Comparison of ENCODE assay signal across 12 mouse cellular contexts in the genomic region with DNA sequence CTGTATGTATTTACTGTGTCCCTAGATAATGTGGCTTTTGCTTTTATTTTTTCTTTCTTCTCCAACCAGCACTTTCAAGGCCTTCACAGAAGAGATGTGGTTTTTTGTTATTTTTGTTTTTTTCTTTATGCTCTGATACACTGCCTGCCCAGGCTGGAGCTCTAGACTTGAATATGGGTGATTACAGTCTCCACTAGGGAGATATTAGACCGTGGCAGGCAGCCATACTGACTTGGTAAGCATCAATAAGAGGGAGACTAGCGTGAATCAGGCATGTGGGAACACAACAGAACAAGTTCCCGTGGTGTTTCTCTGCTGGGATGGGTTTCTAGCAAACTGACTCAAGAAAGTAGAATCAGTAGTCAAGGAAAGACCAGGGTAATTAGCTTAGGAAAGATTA.
A peak's percentile ranks its signal among the peaks of the same experiment; 100 is the strongest.
DNase-seq lines count a peak whose midpoint lies in the region; ATAC-seq lines count a peak whose summit lies in the region.
"Had no signal": no experiment of that assay in that cellular context is flagged by ENCODE, and none has a peak within 500 bp of the region (broad histone marks: within the 10 kb centered on the region; RNA-seq: fewer than 3 reads in every experiment).

No protein-coding gene starts in this region.

- H3K9ac ChIP-seq in embryonic facial prominence, embryonic 15.5 days = no peak overlapping the region
- no peak overlapping the region for H3K9ac ChIP-seq in intestine, embryonic 15.5 days
- no peak overlapping the region for H3K9ac ChIP-seq in intestine, embryonic 16.5 days (ENCODE audit: low read depth, low read length)
- H3K9ac ChIP-seq in lung, embryonic 15.5 days = no peak overlapping the region
- H3K9ac ChIP-seq: hindbrain, embryonic 13.5 days; midbrain, embryonic 15.5 days had no signal

- H3K4me3 ChIP-seq in embryonic facial prominence, embryonic 15.5 days (replicated peaks) = no peak overlapping the region
- H3K4me3 ChIP-seq in embryonic facial prominence, embryonic 10.5 days = no peak overlapping the region
- no peak overlapping the region for H3K4me3 ChIP-seq in intestine, embryonic 15.5 days (replicated peaks)
- no peak overlapping the region for H3K4me3 ChIP-seq in intestine, embryonic 16.5 days (ENCODE audit: low read length)
- H3K4me3 ChIP-seq in lung, embryonic 15.5 days = no peak overlapping the region
- no peak overlapping the region for H3K4me3 ChIP-seq in macrophage (ENCODE audit: inconsistent target)
- H3K4me3 ChIP-seq: hindbrain, embryonic 13.5 days; midbrain, embryonic 15.5 days had no signal

- DNase-seq in embryonic facial prominence, embryonic 10.5 days (ENCODE audit: low spot score) = no peak
- DNase-seq in lung, postnatal 36 days = no peak
- no peak for DNase-seq in cerebellum, adult 18-20 months

- no peaks in the 10 kb centered on the region for H3K36me3 ChIP-seq in embryonic facial prominence, embryonic 15.5 days
- no peaks in the 10 kb centered on the region for H3K36me3 ChIP-seq in embryonic facial prominence, embryonic 10.5 days (replicated peaks)
- no peaks in the 10 kb centered on the region for H3K36me3 ChIP-seq in intestine, embryonic 15.5 days
- no peaks in the 10 kb centered on the region for H3K36me3 ChIP-seq in intestine, embryonic 16.5 days (ENCODE audit: control insufficient read depth, insufficient read depth, low read length)
- no peaks in the 10 kb centered on the region for H3K36me3 ChIP-seq in lung, embryonic 15.5 days
- no peaks in the 10 kb centered on the region for H3K36me3 ChIP-seq in macrophage (ENCODE audit: inconsistent target)
- H3K36me3 ChIP-seq: hindbrain, embryonic 13.5 days; midbrain, embryonic 15.5 days had no signal

- no peaks in the 10 kb centered on the region for H3K79me2 ChIP-seq in macrophage (ENCODE audit: inconsistent target)

- H3K27me3 ChIP-seq in embryonic facial prominence, embryonic 15.5 days = no peaks in the 10 kb centered on the region
- no peaks in the 10 kb centered on the region for H3K27me3 ChIP-seq in embryonic facial prominence, embryonic 10.5 days (replicated peaks; ENCODE audit: low read depth, poor library complexity, severe bottlenecking)
- H3K27me3 ChIP-seq in intestine, embryonic 15.5 days (replicated peaks) = no peaks in the 10 kb centered on the region
- no peaks in the 10 kb centered on the region for H3K27me3 ChIP-seq in intestine, embryonic 16.5 days (replicated peaks; ENCODE audit: control insufficient read depth, insufficient read depth, low read length)
- H3K27me3 ChIP-seq in lung, embryonic 15.5 days = no peaks in the 10 kb centered on the region
- H3K27me3 ChIP-seq: CH12.LX; hindbrain, embryonic 13.5 days; midbrain, embryonic 15.5 days had no signal

- WGBS in embryonic facial prominence, embryonic 15.5 days = 56% methylated on average over 3 of the region's 3 CpGs
- WGBS in embryonic facial prominence, embryonic 10.5 days = 85% methylated on average over 3 of the region's 3 CpGs
- 65% methylated on average over 3 of the region's 3 CpGs for WGBS in intestine, embryonic 15.5 days
- 59% methylated on average over 3 of the region's 3 CpGs for WGBS in intestine, embryonic 16.5 days
- WGBS in lung, embryonic 15.5 days = 67% methylated on average over 3 of the region's 3 CpGs
- WGBS in macrophage (ENCODE audit: missing documents) = 83% methylated on average over 3 of the region's 3 CpGs

- ATAC-seq in embryonic facial prominence, embryonic 15.5 days (ENCODE audit: insufficient number of reproducible peaks, low FRiP score, low TSS enrichment, low read depth) = no peak
- ATAC-seq in intestine, embryonic 15.5 days = no peak
- ATAC-seq in intestine, embryonic 16.5 days = no peak
- no peak for ATAC-seq in lung, embryonic 15.5 days (ENCODE audit: borderline replicate concordance, extremely low read depth, low FRiP score, low TSS enrichment)
- ATAC-seq: midbrain, embryonic 15.5 days had no signal

- 0 out of 2 replicates have a peak overlapping the region, but pooled peaks have one; percentile 17 for H3K27ac ChIP-seq in embryonic facial prominence, embryonic 15.5 days (replicated peaks)
- no peak overlapping the region for H3K27ac ChIP-seq in embryonic facial prominence, embryonic 10.5 days (replicated peaks)
- H3K27ac ChIP-seq in intestine, embryonic 15.5 days = 0 out of 2 replicates have a peak overlapping the region, but pooled peaks have one; percentile 4
- H3K27ac ChIP-seq in intestine, embryonic 16.5 days (ENCODE audit: low read length) = no peak overlapping the region
- H3K27ac ChIP-seq in lung, embryonic 15.5 days = peak overlapping the region; percentile 55
- H3K27ac ChIP-seq in macrophage = peak overlapping the region; percentile 76
- H3K27ac ChIP-seq: hindbrain, embryonic 13.5 days; midbrain, embryonic 15.5 days had no signal

- no peak overlapping the region for H3K4me2 ChIP-seq in embryonic facial prominence, embryonic 15.5 days (replicated peaks)
- H3K4me2 ChIP-seq in intestine, embryonic 15.5 days (replicated peaks) = no peak overlapping the region
- no peak overlapping the region for H3K4me2 ChIP-seq in intestine, embryonic 16.5 days (ENCODE audit: low read depth, low read length)
- no peak overlapping the region for H3K4me2 ChIP-seq in lung, embryonic 15.5 days
- H3K4me2 ChIP-seq: hindbrain, embryonic 13.5 days; liver, embryonic 11.5 days; midbrain, embryonic 15.5 days had no signal

- no peaks in the 10 kb centered on the region for H3K9me3 ChIP-seq in embryonic facial prominence, embryonic 15.5 days (replicated peaks)
- H3K9me3 ChIP-seq in embryonic facial prominence, embryonic 10.5 days = no peaks in the 10 kb centered on the region
- no peaks in the 10 kb centered on the region for H3K9me3 ChIP-seq in intestine, embryonic 15.5 days
- H3K9me3 ChIP-seq in intestine, embryonic 16.5 days (ENCODE audit: control insufficient read depth, low read length) = no peaks in the 10 kb centered on the region
- no peaks in the 10 kb centered on the region for H3K9me3 ChIP-seq in lung, embryonic 15.5 days
- H3K9me3 ChIP-seq: hindbrain, embryonic 13.5 days; midbrain, embryonic 15.5 days had no signal

- H3K4me1 ChIP-seq in embryonic facial prominence, embryonic 15.5 days = peaks cover 12% of the 10 kb centered on the region; the same call in 1 of the 2 replicates
- H3K4me1 ChIP-seq in embryonic facial prominence, embryonic 10.5 days = peaks cover 3% of the 10 kb centered on the region; the same call in 1 of the 2 replicates
- H3K4me1 ChIP-seq in intestine, embryonic 15.5 days (replicated peaks) = peaks cover 3% of the 10 kb centered on the region; the same call in 1 of the 2 replicates
- peaks cover 8% of the 10 kb centered on the region; the same call in 1 of the 2 replicates for H3K4me1 ChIP-seq in intestine, embryonic 16.5 days (ENCODE audit: control insufficient read depth, insufficient read depth, low read length)
- peaks cover 22% of the 10 kb centered on the region for H3K4me1 ChIP-seq in lung, embryonic 15.5 days

Comparison
In these comparisons a context has a peak if more than half of its experiments do, and no peak if none do; other contexts are left out.
1. H3K27ac ChIP-seq: peak in embryonic facial prominence, embryonic 15.5 days (single experiment), intestine, embryonic 15.5 days (single experiment), lung, embryonic 15.5 days (single experiment) and macrophage (single experiment); none in embryonic facial prominence, embryonic 10.5 days (single experiment) and intestine, embryonic 16.5 days (single experiment).